Mouse (Mus musculus): ENCODE data around the gene Ahcyl1. TPM values are rescaled to one million over a fixed set of nuclear protein-coding genes. Genes with fewer than 3 reads are reported as not detected.
A peak's percentile ranks its signal among the peaks of the same experiment; 100 is the strongest.

Ahcyl1 gene
- polyA plus RNA-seq, 1 experiment from 2014 or later = 133 TPM

DNA sequence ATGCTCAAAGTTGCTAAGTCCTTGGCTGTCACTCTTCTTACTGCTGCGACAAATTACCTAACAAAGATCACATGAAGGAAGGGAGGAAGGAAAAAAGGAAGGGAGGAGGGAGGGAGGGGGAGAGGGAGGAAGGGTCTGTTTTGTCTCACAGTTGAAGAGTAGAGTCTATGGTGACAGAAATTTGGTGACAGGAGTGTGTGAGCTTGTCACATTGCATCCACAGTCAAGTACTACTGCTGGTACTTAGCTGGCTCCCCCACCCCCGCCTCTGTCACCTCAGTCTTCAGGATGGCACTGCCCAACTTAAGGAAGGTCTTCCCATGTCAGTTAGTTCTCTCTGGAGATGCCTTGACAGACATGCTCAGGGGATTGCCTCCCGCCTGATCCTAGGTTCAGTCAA is 60.1 kb downstream of the Ahcyl1 start:
- Histone ChIP-seq H3K27me3 (no peaks in the 10 kb centered on the region), H3K36me3 (no peaks in the 10 kb centered on the region), H3K4me2 (replicated peaks) (no peak overlapping the region), H3K4me3 (no peak overlapping the region), H3K4me1 (no peaks in the 10 kb centered on the region), H3K9me3 (replicated peaks) (no peaks in the 10 kb centered on the region), H3K9ac (no peak overlapping the region), H3K27ac (no peak overlapping the region)
- ATAC-seq (ENCODE audit: low FRiP score) = no peak
- WGBS = 85% methylated on average over 3 of the region's 3 CpGs

DNA sequence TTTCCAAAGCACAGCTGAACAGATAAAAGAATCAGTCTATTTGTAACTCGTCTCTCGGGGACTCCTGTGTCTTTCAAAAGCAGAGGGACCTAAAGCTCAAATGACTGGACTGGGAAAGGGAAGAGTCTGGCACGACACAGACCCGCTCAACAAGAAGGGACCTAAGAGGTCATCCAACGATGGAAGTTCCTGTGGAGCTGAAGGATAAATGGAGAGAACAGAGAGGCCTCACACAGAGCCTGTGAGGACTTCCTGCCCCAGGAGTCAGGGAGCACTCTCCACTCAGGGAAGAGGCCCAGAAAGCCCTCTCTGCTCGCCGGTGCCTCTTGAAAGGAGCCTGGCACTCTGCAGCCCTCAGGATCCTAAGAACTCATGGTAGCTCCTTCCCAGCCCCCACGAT is 60.5 kb downstream of the Ahcyl1 start:
- WGBS = 49% methylated on average over 8 of the region's 8 CpGs
- H3K4me1 ChIP-seq = no peaks in the 10 kb centered on the region
- H3K4me2 ChIP-seq (replicated peaks) = no peak overlapping the region

DNA sequence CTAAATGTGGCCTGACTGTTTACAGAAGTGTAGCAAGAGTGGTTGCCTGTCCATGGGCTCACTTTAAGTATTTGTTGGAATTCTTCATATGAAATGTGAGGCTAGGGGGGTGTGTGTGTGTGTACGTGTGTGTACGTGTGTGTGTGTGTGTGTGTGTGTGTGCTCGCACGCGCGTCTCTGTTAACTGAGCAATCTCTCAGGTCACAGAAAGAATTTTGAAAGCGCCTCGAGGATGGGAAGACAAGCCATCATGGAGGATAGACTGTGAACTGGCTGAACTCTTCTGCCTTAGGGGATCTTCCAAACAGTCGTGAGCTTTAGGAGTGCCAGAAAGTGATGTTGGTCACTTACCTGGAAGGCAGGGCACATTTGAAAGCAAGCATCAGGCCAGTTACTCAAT is 62.5 kb downstream of the Ahcyl1 start:
- ATAC-seq (ENCODE audit: low FRiP score) = no peak
- peaks cover 8% of the 10 kb centered on the region; the same call in 1 of the 2 replicates for H3K36me3 ChIP-seq
- H3K4me2 ChIP-seq (replicated peaks) = no peak overlapping the region
- no peaks in the 10 kb centered on the region for H3K9me3 ChIP-seq (replicated peaks)
- H3K27me3 ChIP-seq = no peaks in the 10 kb centered on the region
- WGBS = 92% methylated on average over 9 of the region's 9 CpGs
- H3K4me3 ChIP-seq = no peak overlapping the region
- peaks cover 11% of the 10 kb centered on the region for H3K4me1 ChIP-seq
- H3K27ac ChIP-seq = no peak overlapping the region
- H3K9ac ChIP-seq = no peak overlapping the region

More for the DNA sequence above, 60.5 kb downstream of the Ahcyl1 start:
- no peak for ATAC-seq (ENCODE audit: low FRiP score)
- no peak overlapping the region for H3K27ac ChIP-seq
- H3K9me3 ChIP-seq (replicated peaks) = no peaks in the 10 kb centered on the region
- no peak overlapping the region for H3K4me3 ChIP-seq
- no peak overlapping the region for H3K9ac ChIP-seq
- no peaks in the 10 kb centered on the region for H3K36me3 ChIP-seq
- H3K27me3 ChIP-seq = no peaks in the 10 kb centered on the region

DNA sequence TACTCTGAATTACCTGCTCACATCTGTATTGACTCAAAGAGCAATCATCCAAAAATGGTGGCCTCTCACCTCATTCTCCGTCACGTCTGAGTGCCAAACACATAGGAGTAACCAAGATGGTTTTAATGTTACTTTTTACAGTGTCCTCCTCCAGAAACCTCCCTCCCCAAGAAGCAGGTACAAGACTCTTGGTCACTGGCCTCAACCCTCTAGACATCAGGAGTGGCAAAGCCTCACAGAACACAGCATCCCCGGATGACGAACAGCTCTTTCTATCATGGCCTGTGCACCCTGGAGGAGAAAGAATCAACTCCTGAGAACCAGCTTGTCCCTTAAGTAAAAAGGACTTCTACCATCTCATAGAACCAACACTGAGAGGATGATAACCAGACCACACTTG is 63.6 kb downstream of the Ahcyl1 start:
- no peak for ATAC-seq (ENCODE audit: low FRiP score)
- Histone ChIP-seq H3K27ac (no peak overlapping the region), H3K9ac (no peak overlapping the region)

DNA sequence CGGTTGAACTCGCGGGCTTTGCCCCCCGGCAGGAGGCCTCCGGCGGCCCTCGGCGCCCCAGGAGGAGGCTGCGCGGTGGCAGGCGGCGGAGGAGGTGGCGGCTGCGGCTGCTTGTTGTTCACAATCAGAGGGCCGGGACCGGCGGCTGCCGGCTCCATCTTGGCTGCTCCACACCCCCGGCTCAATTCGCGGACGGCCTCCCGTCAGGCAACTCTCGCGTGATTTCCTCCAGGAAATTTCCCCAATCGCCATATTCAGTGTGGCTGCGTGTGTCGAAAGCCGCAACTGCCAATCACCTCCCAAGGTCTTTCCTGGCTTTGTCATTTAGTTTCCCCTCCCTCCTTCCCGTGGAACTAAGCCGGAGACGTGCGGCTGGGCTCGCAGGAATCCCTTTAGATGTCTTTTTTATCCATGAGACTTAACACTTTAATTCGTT is 64.8 kb downstream of the Ahcyl1 start, which contains the start of gene Strip1:
Strip1 (minus strand) TSS at position 172 of the 436 bp plus-strand sequence.
- Histone ChIP-seq H3K4me2 (replicated peaks) (peak within 1 kb of the TSS; percentile 70), H3K9ac (peak within 1 kb of the TSS; percentile 93), H3K4me1 (peaks cover 15% of the 10 kb centered on the region), H3K27me3 (no peaks in the 10 kb centered on the region), H3K9me3 (replicated peaks) (no peaks in the 10 kb centered on the region), H3K36me3 (peaks cover 29% of the 10 kb centered on the region), H3K27ac (peak within 1 kb of the TSS; percentile 97), H3K4me3 (peak within 1 kb of the TSS; percentile 87)
- under 1% methylated on average over 35 of the region's 35 CpGs for WGBS
- ATAC-seq (ENCODE audit: low FRiP score) = peak; percentile 93

More for the DNA sequence above, 63.6 kb downstream of the Ahcyl1 start:
- Histone ChIP-seq H3K9me3 (replicated peaks) (no peaks in the 10 kb centered on the region), H3K27me3 (no peaks in the 10 kb centered on the region), H3K4me2 (replicated peaks) (no peak overlapping the region), H3K4me3 (no peak overlapping the region), H3K4me1 (peaks cover 15% of the 10 kb centered on the region), H3K36me3 (peaks cover 17% of the 10 kb centered on the region)
- 94% methylated on average over 4 of the region's 4 CpGs for WGBS

DNA sequence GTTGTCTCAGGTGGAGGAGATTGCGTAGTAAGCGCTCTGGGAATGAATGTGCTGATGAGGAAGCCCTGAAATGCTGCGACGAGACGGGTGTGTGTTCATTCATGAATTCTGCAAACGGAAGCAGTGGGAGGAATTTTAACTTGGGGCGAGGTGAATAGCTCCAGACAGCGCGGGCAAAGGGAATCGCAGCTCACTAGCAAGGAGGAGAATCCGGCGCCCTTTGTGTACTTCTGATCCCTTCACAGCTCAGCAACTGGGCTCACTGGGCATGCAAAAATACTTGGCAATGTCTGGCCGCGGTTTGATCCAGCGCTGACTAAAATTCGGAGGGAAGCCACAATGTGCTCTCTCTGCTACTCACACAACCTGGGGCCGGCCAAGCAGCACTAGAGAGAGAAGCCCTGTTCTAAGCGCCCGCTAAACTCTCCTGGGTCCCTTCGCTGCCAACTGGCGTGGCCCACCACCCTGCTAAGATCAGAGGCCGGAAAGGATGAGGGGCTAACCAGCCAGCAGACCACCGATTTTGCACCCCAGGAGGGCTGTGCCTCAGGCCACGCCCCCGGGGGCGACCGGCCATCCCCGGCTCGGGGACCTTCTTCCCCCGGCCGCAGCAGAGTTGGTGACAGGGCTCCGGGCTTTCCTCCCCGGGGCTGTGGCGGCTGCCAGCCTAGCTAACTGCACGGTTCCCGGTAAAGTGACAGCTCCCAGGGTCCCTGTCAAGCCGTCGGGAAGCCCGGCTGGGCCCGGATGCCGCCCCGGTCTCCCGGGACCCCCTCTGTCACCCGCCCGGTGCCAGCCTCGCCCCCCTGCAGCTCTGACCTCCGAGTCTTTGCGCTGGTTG is 65.5 kb downstream of the Ahcyl1 start, which contains the start of gene Gm10961:
Gm10961 (plus strand) TSS at position 641 of the 841 bp plus-strand sequence.
- peak within 1 kb of the TSS; percentile 70 for H3K4me2 ChIP-seq (replicated peaks)
- H3K9ac ChIP-seq = peak within 1 kb of the TSS; percentile 93
- H3K4me1 ChIP-seq = peaks cover 15% of the 10 kb centered on the region
- peak; percentile 86 for ATAC-seq (ENCODE audit: low FRiP score)
- H3K9me3 ChIP-seq (replicated peaks) = no peaks in the 10 kb centered on the region
- H3K27ac ChIP-seq = peak within 1 kb of the TSS; percentile 97
- no peaks in the 10 kb centered on the region for H3K27me3 ChIP-seq
- peak within 1 kb of the TSS; percentile 87 for H3K4me3 ChIP-seq
- WGBS = 1% methylated on average over 48 of the region's 48 CpGs
- H3K36me3 ChIP-seq = peaks cover 36% of the 10 kb centered on the region

DNA sequence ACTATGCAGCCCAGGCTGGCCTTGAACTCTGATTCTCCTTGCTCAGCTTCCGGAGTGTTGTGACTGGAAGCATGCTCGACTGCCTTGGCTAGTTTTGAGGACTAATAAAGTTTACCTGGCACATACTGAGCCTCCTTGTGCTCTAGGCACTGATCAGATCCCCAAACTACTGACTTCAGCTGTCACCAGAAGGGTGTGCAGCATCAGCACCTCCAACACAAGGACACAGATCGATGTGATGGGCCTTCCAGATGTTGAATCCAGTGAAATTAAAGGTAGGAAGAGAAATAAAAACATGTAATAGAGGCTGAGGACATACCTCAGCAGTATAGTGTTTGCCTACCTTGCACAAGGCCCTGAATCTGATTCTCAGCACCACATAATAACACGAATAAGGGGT is 66.9 kb downstream of the Ahcyl1 start:
- no peak overlapping the region for H3K27ac ChIP-seq
- H3K4me1 ChIP-seq = peaks cover 15% of the 10 kb centered on the region
- H3K4me3 ChIP-seq = no peak overlapping the region; the same call in 1 of the 2 replicates
- 0 out of 2 replicates have a peak overlapping the region, but pooled peaks have one; percentile 6 for H3K4me2 ChIP-seq (replicated peaks)
- WGBS = 93% methylated on average over 4 of the region's 4 CpGs
- H3K9ac ChIP-seq = no peak overlapping the region
- H3K36me3 ChIP-seq = peaks cover 51% of the 10 kb centered on the region
- H3K27me3 ChIP-seq = no peaks in the 10 kb centered on the region
- no peaks in the 10 kb centered on the region for H3K9me3 ChIP-seq (replicated peaks)
- no peak for ATAC-seq (ENCODE audit: low FRiP score)

DNA sequence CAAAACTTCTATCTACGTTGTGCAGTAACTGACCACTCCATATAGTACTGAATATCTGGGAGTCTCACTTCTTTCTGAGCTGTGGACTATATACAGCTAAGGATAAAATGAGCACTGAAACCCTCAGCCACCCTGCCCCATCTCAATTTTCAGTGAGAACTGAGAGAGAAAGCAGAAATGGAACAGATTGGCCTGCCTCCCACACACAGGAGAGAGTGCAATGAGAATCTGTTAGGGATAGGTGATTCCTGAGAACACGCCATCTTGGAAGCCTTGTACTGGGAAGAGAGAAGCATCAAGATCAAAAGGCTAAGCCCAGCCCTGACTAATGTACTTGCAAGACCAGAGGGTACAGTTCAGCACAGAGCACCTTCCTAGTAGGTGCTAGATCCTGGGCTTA is 67.8 kb downstream of the Ahcyl1 start:
- Histone ChIP-seq H3K9me3 (replicated peaks) (no peaks in the 10 kb centered on the region), H3K27ac (no peak overlapping the region), H3K4me1 (peaks cover 15% of the 10 kb centered on the region), H3K9ac (no peak overlapping the region), H3K27me3 (no peaks in the 10 kb centered on the region), H3K4me2 (replicated peaks) (no peak overlapping the region), H3K36me3 (peaks cover 58% of the 10 kb centered on the region), H3K4me3 (no peak overlapping the region)
- ATAC-seq (ENCODE audit: low FRiP score) = no peak
- 100% methylated on average over 2 of the region's 2 CpGs for WGBS

DNA sequence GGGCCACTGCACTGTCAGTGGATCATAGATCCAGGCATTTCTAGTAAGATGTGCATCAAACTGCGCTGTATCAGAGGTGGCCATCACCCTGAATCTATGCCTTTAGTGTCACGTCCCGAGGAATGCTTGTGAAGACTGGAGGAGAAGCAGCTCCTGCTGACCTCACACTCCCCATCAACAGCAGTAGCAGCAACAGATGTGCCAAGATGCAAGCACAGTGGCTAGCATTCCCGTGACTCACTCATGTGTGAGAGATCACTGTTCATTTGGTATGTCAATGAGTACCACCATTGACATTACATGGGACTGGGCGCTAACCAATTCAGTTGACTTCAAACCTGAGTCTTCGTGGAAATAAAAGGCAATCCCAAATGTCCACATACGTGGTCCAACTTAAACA is 68.7 kb downstream of the Ahcyl1 start:
- H3K36me3 ChIP-seq = peaks cover 68% of the 10 kb centered on the region
- H3K9ac ChIP-seq = no peak overlapping the region
- H3K9me3 ChIP-seq (replicated peaks) = no peaks in the 10 kb centered on the region
- H3K4me2 ChIP-seq (replicated peaks) = no peak overlapping the region
- peaks cover 15% of the 10 kb centered on the region for H3K4me1 ChIP-seq
- no peak overlapping the region for H3K4me3 ChIP-seq
- H3K27me3 ChIP-seq = no peaks in the 10 kb centered on the region
- WGBS = 89% methylated on average over 7 of the region's 7 CpGs
- no peak for ATAC-seq (ENCODE audit: low FRiP score)
- no peak overlapping the region for H3K27ac ChIP-seq

DNA sequence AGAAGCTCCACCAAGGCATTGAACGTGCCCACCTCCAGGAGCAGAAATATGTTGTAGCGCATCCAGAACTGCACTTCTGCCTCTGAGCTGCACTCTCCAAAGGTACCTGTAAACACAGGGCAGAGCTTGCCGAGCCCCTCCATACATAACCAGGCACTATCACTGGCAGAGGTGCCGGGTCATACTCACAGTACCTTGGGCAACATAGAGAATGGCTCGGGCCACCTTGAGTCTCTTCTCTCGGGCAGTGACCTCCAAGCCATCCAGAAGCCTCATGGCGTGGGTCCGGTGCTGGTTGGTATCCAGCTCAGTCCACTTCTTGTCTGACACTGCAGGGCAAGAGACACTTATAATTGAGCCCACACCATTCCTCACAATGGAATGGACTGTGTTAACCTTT is 69.6 kb downstream of the Ahcyl1 start:
- Histone ChIP-seq H3K9me3 (replicated peaks) (no peaks in the 10 kb centered on the region), H3K27ac (no peak overlapping the region), H3K9ac (no peak overlapping the region), H3K27me3 (no peaks in the 10 kb centered on the region), H3K4me2 (replicated peaks) (no peak overlapping the region), H3K36me3 (peaks cover 76% of the 10 kb centered on the region), H3K4me1 (peaks cover 15% of the 10 kb centered on the region), H3K4me3 (no peak overlapping the region)
- WGBS = 96% methylated on average over 8 of the region's 8 CpGs
- ATAC-seq (ENCODE audit: low FRiP score) = no peak

DNA sequence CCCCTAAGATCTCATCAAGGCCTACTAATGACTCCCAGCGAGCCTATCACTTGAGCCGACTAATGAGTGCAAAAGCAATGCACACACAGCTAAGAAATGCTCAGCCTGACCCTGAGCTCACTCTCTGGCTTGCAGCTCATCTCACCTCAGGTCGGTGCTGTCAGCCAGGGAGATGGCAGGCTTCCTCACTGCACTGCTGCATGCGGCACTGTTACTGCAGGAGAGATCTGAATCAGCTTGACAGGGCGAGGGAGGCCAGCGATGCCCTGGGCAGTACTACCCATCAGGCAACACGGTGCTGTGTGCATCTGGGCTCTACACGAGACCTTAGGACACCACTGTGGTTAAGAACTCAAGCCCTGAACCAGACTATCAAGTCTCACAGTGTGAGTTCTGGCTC is 70.8 kb downstream of the Ahcyl1 start:
- H3K4me1 ChIP-seq = peaks cover 15% of the 10 kb centered on the region
- no peaks in the 10 kb centered on the region for H3K9me3 ChIP-seq (replicated peaks)
- 93% methylated on average over 8 of the region's 8 CpGs for WGBS
- no peak overlapping the region for H3K4me2 ChIP-seq (replicated peaks)
- H3K27ac ChIP-seq = no peak overlapping the region
- H3K9ac ChIP-seq = no peak overlapping the region
- H3K36me3 ChIP-seq = peaks cover 89% of the 10 kb centered on the region
- no peaks in the 10 kb centered on the region for H3K27me3 ChIP-seq
- H3K4me3 ChIP-seq = no peak overlapping the region
- no peak for ATAC-seq (ENCODE audit: low FRiP score)

DNA sequence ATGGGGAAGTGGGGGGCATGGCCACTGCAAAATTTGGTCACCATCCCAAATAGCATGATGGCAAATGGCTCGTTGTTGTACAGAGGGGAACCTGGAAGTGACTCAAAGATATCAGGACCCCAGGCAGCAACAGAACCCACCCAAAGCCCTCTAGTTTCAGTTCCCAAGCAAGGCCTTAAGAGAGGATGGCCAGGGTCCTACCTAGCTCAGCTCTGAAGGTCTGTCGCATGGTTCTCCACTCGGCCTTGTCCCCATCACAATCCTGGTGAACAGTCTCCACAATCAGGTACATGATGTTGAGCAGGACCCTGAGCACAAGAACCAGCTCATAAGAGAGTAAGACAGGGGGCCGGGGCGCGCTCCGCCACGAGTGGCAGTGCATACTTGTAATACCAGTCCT is 71.9 kb downstream of the Ahcyl1 start:
- Histone ChIP-seq H3K27ac (no peak overlapping the region), H3K4me3 (no peak overlapping the region), H3K4me2 (replicated peaks) (no peak overlapping the region), H3K4me1 (peaks cover 6% of the 10 kb centered on the region), H3K9ac (no peak overlapping the region), H3K27me3 (no peaks in the 10 kb centered on the region), H3K36me3 (peaks cover 94% of the 10 kb centered on the region), H3K9me3 (replicated peaks) (no peaks in the 10 kb centered on the region)
- ATAC-seq (ENCODE audit: low FRiP score) = no peak
- 96% methylated on average over 8 of the region's 8 CpGs for WGBS

DNA sequence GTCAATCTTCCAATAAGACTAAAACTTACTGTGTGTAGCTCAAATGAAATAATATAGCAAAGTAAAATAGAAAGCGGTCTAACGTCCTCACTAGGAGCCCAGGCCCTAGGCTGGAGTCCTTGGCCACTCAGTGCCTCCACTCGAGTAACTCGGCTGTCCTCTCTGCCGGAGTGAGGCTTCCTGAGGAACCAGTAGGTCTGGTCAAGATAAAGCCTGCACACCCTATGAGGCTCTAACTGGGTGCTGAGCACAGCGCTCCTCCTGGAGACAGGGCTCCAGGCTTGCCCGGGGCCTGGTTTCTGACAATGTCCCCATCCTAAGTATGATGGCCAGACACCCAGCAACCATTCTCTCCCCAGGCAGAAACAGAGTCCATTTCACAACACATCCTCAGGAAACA is 73.8 kb downstream of the Ahcyl1 start:
- ATAC-seq (ENCODE audit: low FRiP score) = no peak
- no peak overlapping the region for H3K4me2 ChIP-seq (replicated peaks)
- H3K27me3 ChIP-seq = no peaks in the 10 kb centered on the region
- WGBS = 95% methylated on average over 7 of the region's 7 CpGs
- H3K27ac ChIP-seq = no peak overlapping the region
- no peaks in the 10 kb centered on the region for H3K9me3 ChIP-seq (replicated peaks)
- H3K4me1 ChIP-seq = no peaks in the 10 kb centered on the region
- H3K4me3 ChIP-seq = no peak overlapping the region
- peaks cover 96% of the 10 kb centered on the region for H3K36me3 ChIP-seq
- no peak overlapping the region for H3K9ac ChIP-seq

All from hindbrain, embryonic 12.5 days (tissue).